Mouse (Mus musculus): ENCODE data around the gene 4930438A08Rik.

DNA sequence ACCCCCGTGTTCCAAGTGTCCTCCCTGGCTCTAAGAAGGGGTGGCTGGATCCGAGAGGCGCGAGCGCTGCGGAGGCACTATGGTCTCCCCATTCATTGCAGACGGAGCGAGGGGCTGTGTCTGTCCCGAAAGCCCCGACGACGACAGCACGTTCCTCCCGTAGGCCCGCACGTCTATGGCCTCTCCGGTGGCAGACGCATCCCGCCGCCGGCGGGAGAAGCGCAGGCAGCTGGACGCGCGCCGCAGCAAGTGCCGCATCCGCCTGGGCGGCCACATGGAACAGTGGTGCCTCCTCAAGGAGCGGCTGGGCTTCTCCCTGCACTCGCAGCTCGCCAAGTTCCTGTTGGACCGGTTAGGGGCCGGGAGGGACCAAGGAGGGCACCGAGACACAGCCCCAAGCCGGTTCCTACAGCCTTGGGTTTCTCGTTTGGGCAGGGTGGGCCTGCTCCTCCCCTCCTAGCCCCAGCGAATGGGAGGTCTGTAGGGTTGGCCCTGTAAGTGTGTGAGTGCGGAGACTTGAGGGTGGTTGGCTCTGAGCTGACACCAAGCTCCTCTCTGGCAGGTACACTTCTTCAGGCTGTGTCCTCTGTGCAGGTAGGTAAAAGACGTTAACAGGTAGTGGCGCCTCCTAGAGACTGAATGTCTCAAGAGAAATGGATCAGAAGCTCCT, 32.9 kb downstream of the 4930438A08Rik start:
- no peak for TF ChIP-seq MAX (IDR thresholded peaks at IDR 0.05; ENCODE audit: low read depth)
- peak; percentile 36 for TF ChIP-seq POLR2A (IDR thresholded peaks at IDR 0.05; ENCODE audit: insufficient read length, low read depth)
- peak in 1 of 3 experiments; percentile 48 for TF ChIP-seq MYOD1 (IDR thresholded peaks at IDR 0.05; ENCODE audit: control insufficient read depth in 1 of 3, insufficient read length in 2 of 3, low read depth in 2 of 3)

Data from myocyte (in vitro differentiated cells).